Mouse (Mus musculus) gastrocnemius, postnatal 4 days (tissue): ENCODE measurements around the gene Fkrp. TPM values are rescaled to one million over a fixed set of nuclear protein-coding genes. Genes with fewer than 3 reads are reported as not detected.

ENCODE experiments used
- DNase-seq, 2 experiments: peaks; one replicate each; pipeline ENCODE4 v3.0.0; 2021 to 2022; ENCODE audit warnings: low spot score in 2 of 2, mixed read lengths in 2 of 2
- total RNA-seq, 2 experiments: library from RNA; stranded (reverse); gene quantifications; 2 replicates each; pipeline ENCODE4 v1.2.3; 2021

The Fkrp gene
- total RNA-seq, 2 experiments from 2014 or later: 22.7 to 22.9 TPM

DNA sequence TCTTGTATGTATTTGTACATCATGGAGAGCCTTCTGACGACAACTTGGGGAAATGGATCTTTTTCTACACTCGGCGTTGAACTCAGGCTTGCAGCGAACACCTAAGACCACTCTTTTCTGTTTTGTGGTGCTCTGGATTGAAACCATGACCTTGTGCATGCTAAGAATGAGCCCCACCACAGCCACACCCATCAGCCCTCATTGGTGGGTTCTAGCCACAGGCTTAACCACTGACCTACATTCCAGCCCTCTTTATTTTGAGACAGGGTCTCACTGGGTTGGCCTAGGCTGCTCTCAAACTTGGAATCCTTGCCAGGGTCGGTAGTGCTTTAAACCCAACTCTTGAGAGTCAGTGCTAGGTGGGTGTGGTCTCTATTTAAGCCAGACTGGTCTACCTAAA is 21.6 kb downstream of the Fkrp start:
- DNase-seq: no peak

DNA sequence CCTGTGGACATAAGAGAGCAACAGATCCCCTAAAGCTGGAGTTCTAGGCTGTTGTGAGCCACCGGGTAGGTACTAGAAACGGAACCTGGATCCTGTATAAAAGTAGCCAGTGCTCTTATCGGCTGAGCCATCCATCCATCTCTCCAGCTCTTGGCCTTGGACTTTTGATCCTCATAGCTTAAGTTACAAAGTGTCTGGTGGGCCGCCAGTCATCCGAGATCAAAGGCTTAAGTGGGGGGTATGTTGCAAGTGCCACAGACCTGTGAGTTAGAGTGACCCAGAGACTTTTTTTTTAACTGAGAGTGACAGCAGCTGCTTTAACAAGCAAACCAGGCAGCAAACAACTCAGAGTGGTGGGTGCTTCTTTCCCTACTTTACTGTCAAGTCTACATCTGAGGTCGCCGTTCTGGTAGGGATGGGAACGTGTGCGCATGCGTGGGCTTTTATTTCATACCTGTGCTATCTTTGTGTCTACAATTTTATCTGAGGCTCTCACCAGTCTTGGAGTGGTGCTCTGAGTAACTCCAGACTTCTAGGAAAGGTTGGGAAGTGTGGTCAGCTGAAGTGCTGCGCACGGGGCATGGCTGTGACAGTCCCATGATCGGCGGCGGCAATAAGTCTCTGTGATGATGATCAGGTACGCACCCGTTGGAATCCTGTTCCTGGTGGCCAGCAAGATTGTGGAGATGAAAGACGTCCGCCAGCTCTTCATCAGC is 23.4 kb downstream of the Fkrp start:
- DNase-seq: no peak

DNA sequence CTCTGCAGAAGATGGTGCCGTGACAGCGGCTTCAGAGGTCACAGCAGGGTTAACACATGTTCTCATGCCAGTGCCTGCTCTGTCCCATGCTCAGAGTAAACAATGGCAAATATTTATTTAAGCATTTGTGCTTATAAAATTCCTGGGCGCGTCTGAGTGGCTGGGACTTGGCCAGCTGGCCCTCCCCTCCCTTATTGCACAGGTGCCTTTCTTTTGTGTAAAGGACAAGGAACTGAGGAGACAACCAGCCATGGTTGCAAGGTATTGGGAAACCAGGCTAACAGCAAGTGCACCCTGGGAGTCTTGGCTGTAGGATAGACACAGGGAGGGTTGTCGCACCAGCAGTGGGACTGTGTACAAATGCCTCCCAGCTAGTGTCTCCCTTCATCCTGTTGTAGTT is 24.2 kb downstream of the Fkrp start:
- DNase-seq: no peak

DNA sequence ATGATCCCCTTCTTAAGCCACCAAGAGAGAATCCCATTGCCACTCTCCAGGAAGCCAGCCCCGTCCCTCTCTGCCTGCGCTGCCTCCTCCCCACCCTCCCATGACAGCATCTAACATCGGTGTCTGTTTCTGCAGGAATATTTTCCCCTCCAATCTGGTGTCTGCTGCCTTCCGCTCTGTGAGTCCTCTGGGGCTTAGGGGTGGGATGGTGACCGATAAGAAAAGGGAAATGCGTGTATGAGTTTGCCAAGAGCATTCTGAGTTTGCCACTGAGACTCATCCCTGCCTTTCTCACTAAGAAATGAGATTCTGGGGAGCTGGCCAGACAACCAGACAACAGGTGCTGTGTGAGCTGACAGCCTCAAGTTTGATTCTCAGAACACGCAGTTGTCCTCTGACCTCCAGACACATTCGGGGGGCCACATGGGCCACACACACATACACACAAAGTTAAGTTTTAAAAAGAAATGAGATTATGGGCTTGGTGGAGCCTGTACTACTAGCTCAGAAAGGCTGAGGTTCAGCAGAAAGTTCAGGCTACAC is 30.9 kb downstream of the Fkrp start:
- no peak for DNase-seq

DNA sequence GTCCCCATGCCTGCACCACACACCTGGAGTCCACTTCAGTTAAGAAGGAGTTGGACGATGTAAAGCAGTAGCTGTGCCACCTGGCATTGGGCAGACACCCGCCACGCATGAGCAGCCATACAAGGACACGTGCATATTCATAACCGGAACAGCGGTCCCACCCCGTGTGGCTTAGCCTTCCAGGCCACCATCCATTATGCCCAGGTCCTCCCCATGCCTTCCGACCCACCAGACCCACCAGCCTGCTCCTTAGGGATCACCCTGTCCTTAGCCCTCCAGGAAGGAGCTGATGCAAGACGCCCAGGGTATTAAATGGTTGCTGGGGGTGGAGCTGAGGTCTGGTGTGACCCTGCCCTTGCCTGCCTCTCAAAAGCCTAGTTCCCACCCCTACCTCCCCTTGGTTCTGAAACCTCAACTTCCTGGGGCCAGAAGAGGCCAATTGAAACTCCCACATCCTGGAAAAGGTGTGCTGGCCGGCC is 32.0 kb downstream of the Fkrp start:
- no peak for DNase-seq

DNA sequence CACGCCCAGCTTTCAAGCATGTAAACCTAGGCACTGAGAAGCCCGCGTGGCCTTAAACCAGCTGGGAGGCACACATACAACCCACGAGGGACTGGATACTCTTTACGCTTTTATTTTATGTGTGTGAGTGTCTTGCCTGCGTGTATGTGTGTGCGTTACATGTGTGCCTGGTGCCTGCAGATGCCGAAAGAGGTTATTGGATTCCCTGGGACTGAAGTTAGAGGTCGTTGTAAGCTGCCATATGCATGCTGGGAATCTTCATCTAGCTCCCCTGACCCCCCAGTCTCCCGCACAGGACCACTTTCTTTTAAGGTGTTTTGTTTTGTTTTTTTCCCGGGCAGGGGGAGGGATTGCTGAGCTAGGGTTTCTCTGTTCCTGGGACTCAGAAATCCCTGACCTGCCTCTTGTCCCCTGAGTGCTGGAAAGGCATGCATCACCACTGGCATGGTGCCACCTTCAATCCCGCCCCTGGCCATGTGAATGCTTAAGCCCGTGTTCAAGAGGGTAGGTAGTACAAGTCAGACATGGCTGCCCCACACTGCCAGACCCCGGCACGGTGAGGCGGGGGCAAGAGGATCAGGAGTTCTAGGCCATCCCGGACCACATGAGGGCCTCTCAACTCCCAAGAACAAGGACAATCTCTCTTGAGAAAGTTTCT is 32.6 kb downstream of the Fkrp start:
- DNase-seq: peak; percentile 43 to 59

DNA sequence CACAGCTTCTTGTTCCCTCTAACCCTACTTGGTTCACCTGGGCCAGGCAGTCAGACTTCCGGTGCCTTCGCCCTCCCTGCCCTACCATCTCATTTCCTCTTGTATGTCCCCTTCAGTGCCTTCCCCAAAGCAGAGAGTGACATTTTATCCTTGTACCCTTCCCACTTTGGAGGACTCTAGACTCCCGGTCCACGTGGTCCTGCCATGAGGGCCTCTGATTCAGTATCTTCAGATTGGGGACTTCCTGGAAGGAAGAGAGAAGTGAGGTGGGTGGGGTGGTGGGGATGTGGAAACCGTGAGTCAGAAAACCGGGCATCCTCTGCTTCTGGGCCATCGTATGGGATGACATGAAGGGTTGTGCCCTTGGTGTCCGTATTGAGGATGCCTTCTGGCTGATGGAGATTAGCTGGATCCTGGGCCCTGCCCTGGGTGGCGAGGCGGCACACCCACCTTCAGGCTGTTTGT is 33.3 kb downstream of the Fkrp start:
- DNase-seq: no peak

DNA sequence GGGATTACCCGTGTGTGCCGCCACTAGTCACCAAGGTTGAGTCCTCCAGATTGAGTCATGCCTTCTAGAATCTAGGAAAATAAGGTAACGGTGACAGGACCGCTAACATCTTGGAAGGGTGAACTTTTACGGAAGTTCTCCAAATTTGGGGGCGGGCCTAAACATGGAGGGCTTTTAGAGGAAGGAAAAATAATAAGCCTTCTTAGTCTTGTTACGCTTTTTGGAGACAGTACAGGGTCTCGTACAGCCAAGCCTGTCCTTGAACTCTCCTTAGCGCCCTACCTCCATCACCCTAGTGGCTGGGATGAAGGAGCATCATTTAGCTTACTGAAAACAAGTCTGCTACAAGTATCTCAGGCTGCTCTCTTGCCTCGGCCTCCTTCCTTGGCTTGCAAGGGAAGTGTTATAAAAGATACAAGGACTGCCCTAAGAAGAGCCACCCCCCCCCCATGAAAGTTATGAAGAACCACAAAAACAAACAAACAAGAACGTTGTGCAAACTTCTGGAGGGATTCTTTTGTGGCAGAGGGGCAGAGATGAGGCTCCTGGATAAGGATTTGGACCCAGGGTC is 33.9 kb downstream of the Fkrp start:
- DNase-seq: no peak

DNA sequence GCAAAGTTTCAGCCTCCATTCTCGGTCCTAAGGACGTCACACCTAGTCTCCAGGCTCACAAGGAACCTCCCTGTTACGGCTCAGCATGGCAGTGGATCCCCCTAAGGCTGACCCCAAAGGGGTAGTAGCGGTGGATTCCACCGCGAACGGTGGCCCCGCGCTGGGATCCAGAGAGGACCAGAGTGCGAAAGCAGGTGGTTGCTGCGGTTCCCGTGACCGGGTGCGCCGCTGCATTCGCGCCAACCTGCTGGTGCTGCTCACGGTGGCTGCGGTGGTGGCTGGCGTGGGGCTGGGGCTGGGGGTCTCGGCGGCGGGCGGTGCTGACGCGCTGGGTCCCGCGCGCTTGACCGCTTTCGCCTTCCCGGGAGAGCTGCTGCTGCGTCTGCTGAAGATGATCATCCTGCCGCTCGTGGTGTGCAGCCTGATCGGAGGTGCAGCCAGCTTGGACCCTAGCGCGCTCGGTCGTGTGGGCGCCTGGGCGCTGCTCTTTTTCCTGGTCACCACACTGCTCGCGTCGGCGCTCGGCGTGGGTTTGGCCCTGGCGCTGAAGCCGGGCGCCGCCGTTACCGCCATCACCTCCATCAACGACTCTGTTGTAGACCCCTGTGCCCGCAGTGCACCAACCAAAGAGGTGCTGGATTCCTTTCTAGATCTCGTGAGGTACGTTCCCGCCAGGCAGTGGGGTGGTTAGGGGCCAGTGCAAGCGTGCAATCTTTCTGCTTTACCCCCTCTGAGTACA is 34.5 kb downstream of the Fkrp start:
- peak; percentile 27 to 50 for DNase-seq

DNA sequence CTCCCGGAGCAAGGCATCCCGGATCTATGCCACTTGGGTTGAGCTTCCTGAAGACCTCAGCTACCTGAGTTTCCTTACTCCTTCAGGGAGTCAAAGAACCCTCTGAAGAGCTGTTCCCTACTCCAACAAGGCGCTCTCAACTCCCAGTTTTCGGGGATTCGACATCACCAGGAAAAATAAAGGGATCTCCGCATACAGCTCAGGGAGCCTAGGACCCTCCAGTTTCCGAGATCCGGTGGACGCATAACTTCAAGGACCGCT is 35.0 kb downstream of the Fkrp start:
- DNase-seq: no peak

DNA sequence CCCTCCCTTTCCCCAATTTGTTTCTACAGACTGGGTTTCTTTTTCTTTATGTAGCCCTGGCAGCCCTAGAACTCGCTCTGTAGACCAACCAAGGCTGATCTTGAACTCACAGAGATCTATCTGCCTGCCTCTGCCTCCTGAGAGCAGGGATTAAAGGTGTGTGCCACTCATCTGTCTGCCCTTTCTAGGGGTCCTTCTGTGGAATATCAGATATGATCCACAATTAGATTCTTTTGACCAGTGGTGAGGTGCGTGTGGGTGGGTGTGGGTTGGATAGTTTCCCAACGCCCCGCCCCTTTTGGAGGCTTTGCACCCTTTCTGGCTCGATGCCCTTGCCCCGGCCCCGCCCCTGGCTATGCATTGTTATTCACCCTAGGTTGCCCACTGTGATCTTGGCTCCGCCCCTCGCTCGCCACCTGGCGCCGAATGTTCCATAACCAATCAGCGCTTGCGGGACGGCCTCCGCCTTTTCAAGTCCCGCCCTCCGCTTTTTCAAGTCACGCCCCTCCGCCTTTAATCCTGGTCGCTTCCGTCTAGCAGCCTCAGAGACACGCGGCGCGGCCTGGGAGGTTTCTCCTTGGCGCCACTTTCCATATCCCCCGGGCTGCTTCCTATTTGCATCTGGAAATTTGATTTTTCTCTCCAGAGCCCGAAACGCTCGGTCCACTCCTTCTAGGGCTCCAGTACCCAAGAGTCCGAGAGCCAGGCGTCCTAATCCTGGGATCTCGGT is 35.5 kb downstream of the Fkrp start, which contains the start of gene Slc1a5:
Gene Slc1a5 (plus strand): TSS at position 516 of the 730 bp plus-strand sequence.
- DNase-seq: peak; percentile 84 to 92

DNA sequence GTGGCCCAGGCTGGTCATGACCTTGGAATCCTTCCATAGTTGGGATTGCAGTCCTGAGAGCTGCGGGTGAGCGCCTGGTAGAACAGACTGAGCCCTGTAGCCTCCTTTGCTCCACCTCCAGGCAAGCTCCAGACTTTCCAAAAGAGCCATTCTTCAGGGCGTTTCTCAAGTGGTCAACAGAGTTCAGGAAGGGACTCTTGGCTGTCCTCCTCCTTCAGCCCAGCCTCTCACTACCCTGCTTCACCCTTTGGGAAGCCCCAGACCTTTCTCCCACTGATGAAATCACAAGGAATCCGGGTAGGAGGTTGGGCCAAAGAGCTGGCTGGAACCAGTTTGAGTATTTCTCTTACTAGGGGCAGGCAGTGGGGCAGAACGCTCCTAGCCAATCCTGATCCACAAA is 36.5 kb downstream of the Fkrp start:
- no peak for DNase-seq

DNA sequence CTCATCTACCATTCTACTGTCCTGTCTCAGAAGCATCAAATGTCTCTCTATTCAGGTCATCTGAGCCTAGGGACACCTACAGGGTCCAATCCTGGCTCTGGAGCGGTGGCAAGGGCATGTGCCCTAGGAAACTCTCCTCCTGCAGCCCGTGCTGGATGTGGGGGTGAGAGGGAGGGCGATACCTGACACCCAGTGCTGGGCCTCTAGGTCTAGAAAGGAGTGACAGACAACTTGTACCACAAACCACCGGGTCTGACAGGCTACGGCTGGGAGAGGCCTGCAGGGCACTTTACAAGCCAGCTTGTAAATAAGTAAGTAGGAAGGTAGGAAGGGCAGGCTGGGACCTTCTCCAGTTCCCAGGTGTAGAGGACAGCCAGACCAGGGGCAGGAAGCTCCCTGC is 40.6 kb downstream of the Fkrp start:
- no peak for DNase-seq

DNA sequence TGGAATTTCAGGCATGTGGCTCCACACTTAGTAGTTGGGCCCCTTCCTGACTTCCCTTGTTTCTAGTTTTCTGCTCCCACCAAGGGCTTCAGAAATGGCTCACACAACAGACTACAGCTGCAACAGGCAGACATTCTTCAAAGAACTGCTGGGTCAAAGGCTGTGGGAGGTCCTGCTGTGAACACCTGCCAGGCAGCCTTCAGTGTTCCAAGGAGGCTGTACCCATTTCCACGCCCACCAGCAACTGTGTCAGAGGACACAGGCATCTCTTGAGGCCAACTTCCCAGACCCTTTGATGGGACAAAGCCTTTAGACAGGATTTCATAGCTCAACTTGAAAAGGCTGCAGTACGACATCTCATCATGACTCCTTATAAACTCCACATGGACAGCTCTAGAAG is 50.1 kb downstream of the Fkrp start:
- DNase-seq: no peak

DNA sequence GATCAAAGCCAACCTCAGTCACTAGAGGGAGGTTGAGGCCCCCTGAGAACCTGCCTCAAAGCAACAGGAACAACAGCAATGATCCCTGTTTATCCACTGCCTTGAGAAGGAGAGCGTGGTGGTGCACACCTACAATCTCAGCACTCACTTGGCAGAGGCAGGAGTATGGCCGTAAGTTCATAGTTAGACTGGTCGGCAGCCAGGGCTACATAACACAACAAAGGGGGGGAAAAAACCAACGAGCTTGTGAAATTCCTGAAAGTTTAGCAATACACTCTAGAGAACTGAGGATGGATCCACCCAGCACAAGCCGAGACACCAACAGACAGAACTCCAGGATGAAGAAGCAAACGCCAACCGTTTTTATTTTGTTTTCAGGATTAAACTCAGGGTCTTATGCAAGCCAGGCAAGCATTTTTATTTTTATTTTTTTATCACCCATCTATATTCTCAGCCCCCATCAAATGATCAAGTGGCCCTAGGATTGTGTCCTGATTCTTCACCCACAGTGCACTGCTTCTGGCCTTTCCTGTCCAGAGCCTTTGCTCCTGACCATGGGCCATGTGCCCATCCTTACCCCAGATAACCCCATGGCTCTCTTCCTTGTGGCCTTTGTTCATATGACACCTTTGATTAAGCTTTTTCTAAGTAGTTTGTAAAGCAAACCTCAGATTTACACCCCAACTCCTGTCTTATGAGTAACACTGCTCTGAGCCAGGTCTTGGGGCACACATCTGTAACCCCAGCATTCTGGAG is 52.9 kb downstream of the Fkrp start:
- peak in 1 of 2 experiments; percentile 41 for DNase-seq

DNA sequence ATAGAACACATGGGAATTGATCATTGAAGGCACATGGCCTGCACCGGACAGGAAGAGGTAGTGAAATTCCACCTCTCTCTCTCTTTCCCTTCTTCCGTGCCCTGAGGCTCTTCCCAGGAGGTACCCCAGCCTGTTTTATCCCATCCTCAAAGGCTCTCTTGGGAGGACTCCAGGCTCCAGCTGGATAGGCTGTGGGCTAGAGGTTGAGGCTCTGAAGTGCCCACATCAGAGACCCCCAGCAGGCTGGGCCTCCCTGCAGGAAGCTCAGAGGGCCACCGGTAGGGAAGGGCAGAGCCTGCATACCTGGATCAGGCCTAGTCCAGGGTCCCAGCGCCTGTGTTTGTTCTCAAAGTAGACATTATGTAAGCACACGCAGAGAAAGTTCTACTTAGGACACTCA is 54.9 kb downstream of the Fkrp start:
- no peak for DNase-seq

DNA sequence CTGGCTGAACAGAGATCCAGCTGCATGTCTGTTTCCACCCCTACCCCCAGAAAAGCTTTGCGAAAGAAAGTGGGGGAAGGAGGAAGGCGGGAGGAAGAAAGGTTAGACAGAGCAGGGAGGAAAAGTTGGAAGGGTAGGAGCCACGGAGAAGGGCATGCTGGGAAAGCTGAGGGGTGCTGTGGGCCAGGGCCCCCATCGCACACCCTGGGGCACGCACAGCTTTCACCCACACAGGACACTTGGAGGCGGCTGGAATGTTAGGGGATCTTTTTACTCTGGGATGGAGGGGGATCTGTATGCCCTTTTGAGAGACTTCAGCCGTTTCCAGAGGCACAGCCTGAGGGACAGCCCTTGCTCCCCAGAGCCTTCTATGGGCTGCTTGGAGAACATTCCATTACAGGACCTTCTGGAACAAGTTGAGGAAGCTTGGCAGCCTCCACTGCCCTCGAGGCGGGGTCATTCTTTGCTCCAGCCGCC is 55.5 kb downstream of the Fkrp start:
- DNase-seq: peak; percentile 50 to 81

DNA sequence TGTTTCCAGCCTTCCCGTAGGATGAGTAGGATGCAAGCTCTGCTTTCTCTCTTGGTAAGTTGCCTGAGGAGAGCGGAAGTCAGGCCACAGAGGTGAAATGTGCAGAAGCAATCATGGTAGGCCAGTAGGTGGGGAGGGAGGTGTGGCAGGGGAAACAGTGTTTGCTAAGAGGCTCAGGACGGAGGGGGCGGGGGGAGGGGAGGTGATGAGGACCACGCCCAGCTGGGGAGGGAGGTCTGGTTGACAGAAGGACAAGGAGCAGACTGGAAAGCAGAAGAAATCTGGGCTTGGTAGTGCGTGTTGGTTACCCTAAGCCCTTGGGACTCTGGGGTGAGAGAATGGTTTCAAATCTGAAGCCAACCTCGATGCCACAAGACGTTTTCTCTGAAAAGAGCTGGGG is 56.2 kb downstream of the Fkrp start:
- DNase-seq: peak; percentile 31 to 60
